Mouse (Mus musculus) CD4-positive, CD25-positive, alpha-beta regulatory T cell (primary cell): ENCODE measurements around the gene Srl. TPM values are rescaled to one million over a fixed set of nuclear protein-coding genes. Genes with fewer than 3 reads are reported as not detected.

Experiments
- polyA plus RNA-seq: library from polyadenylated mRNA; unstranded; fragments of 100-300 nt; shearing (Covaris generic); gene quantifications from one replicate; pipeline ENCODE4 v1.2.1, GENCODE M21; 2017

Gene Srl
- polyA plus RNA-seq = 0.79 TPM

DNA sequence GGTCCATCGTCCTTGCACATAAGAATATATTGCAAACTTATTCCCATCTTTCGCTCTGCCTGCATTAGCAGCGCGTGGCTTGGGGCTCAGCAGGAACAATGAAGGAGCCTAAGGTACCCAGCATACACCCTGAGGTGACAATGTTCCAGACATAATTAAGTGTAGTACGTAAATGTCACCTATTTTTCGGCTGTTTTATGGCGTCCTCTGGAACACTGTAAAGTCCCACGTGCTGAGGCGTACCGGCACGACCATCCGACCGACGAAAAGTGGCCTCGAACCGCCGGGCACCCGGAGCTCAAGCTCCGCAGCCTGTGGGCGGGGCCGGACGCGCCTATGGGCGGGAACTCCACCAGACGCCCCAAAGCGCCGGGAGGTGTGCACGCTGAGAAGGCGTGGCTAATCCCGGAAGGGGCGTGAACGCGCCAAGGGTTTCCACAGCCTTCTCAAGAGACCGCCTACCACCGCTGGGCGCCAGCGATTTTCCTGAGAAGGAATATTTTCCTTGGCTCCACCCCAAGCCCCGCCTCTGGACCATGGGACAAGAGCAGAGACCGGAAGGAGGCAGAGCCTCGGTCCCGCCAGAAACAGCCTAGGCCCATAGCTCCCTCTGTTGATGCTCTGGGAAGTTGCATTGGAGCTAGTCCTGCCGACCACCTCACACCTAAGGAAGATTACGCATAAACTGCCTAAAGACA is at the start of gene Srl:
Gene Srl (minus strand): TSS at position 316 of the 698 bp plus-strand sequence.

DNA sequence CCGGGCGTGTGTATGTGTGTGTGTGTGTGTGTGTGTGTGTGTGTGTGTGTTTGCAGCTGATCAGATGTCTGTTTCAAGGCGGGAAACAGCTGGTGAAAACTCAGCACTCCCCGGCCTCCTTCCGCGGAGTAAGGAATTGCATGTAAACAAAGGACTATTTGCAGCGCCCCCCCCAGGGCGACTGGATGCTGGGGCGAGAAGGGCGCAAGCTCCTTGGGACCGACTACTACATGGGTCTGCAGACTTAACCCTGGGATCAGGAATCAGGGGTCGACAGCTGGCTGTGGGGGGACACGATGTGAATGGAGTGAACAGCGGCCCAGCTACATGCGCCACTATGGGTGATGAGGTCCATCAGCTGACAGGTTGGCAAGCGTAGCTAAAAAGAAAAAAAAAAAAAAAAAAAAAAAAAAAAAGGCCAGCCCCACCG is 18.1 kb upstream of the Srl start, which contains the start of gene Tfap4:
Gene Tfap4 (minus strand): TSS at position 140 of the 430 bp plus-strand sequence.

Other genes with a start within 250 kb of the Srl start
- gene Adcy9, start 121.3 kb downstream of the Srl start, polyA plus RNA-seq = 0.53 TPM
- 3.7 TPM for gene Tfap4, start 18.0 kb upstream of the Srl start, polyA plus RNA-seq
- 0.51 TPM for gene Glis2, start 52.9 kb upstream of the Srl start, polyA plus RNA-seq
- gene Pam16, start 83.2 kb upstream of the Srl start, polyA plus RNA-seq = 9.3 TPM
- 0.79 TPM for gene Vasn, start 98.1 kb upstream of the Srl start, polyA plus RNA-seq
- gene Dnaja3, start 98.2 kb upstream of the Srl start, polyA plus RNA-seq = 54.6 TPM
- gene Coro7, start 138.0 kb upstream of the Srl start, polyA plus RNA-seq = 135 TPM
- 8.1 TPM for gene Nmral1, start 177.5 kb upstream of the Srl start, polyA plus RNA-seq
- gene Hmox2, start 184.5 kb upstream of the Srl start, polyA plus RNA-seq = 93.0 TPM
- 49.0 TPM for gene Cdip1, start 248.5 kb upstream of the Srl start, polyA plus RNA-seq